Mouse (Mus musculus): ENCODE measurements around the gene Gm20425.

DNA sequence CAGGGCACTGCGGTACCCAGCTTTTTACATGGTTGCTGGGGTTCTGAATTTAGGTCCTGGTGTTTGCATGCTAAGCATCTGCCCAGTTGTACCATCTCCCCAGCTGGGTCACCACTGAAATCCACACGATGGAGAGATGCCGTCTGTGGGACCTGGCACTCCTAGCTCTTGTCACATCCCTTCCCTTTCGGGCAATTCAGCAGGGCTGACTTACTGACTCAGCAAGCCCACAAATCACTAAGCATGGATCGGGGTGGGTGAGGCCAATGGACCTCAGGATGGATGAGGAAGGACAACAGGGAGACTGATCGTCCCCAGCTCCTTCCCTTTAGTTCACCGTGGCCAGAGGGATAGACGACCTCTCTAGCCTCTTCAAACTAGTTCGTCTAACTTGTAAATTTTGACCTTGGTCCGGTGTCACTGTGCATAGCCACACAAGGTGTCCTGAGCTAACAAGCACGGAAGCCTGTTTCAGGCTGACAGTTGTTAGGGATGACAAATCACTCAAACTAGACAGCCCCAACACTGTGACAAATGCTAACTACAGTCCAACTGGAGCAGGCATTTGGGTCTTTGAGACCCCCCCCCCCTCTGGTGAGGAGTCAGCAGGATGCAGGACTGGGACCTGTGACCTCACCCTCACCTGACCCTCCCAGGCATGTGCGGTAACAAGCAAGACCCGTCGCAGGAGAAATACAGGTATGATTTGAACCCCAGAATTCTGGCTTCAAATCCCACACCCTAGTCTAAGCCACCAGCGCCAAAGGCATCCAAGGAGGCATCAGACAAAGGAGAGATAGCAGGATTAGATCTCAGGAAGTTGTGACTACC, 855 bp downstream of the Gm20425 start:
- TF ChIP-seq POLR2A (IDR thresholded peaks at IDR 0.05; ENCODE audit: low read depth, low read length) (no peak), CTCF (IDR thresholded peaks at IDR 0.05; ENCODE audit: extremely low read depth, insufficient read length, insufficient replicate concordance, low read depth, low read length) (no peak)
